Mouse (Mus musculus): ENCODE results near the gene Qpctl.

DNA sequence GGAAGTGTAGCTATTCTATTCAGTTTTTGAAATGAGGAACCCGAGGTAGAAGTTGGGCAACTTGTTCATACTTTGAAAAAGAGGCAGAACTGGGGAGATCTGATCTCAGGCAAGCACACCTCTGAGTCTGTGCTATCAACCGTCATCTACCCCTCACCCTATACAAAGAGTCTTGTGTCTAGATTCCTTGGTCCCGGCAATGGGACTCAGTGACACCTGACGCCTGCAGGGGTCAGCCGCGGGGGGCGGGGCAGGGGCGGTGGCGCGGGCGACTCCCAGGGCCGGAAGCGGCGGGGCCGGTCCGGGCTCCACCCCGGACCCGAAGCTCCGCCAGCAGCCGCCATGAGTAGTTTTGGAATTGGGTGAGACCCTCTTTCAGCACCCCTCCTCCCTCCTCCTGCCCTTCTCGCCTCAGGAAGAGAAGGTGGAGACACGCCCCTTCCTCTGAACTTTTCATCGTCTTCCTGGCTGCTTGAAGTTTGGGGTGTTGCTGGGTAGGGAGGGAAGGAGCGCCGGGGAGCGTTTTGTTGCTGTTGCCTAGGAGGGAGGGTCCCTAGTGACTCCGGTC lies 31.9 kb upstream of the Qpctl start:
- peak in 1 of 3 experiments; percentile 19; a peak in 1 of 6 replicates for TF ChIP-seq CTCF (IDR thresholded peaks at IDR 0.05 in 2 of 3, conservative IDR thresholded peaks at IDR 0.05 in 1 of 3; ENCODE audit: control insufficient read depth in 1 of 3, insufficient read depth in 1 of 3, low read depth in 2 of 3, low read length in 3 of 3, poor library complexity in 1 of 3, severe bottlenecking in 1 of 3)
- no peak for TF ChIP-seq ZMIZ1 (IDR thresholded peaks at IDR 0.05; ENCODE audit: low read depth, low read length)
